Mouse (Mus musculus): ENCODE data around the gene Plcb4. TPM values are rescaled to one million over a fixed set of nuclear protein-coding genes. Genes with fewer than 3 reads are reported as not detected.
A peak's percentile ranks its signal among the peaks of the same experiment; 100 is the strongest.
"Not testable (repeated sequence)": the region's sequence is repeated elsewhere in the genome, so short reads cannot be mapped to it uniquely, and the experiment has no call there.

The Plcb4 gene
- total RNA-seq, 2 experiments from 2014 or later = 19.5 to 27.3 TPM

GRCm38 (mm10) chr2:135667496-135667895, 8.7 kb downstream of the Plcb4 start:
- no peak for DNase-seq
- intact Hi-C loops (cut with DNase I) = loop anchor here (10.0 kb wide), 1 partner anchor 257 kb away; no protein-coding TSS in a partner anchor

GRCm38 (mm10) chr2:135672459-135673104, 13.8 kb downstream of the Plcb4 start:
- intact Hi-C loops (cut with DNase I) = no loop called here

GRCm38 (mm10) chr2:135673649-135674048, 14.8 kb downstream of the Plcb4 start:
- intact Hi-C loops (cut with DNase I) = no loop called here

More at GRCm38 (mm10) chr2:135672459-135673104, 13.8 kb downstream of the Plcb4 start:
- DNase-seq = no peak

GRCm38 (mm10) chr2:135675284-135675683, 16.5 kb downstream of the Plcb4 start:
- no peak for DNase-seq
- intact Hi-C loops (cut with DNase I) = no loop called here

More at GRCm38 (mm10) chr2:135673649-135674048, 14.8 kb downstream of the Plcb4 start:
- DNase-seq = no peak

- DNase-seq = no peak
- intact Hi-C loops (cut with DNase I) = no loop called here
Measured at GRCm38 (mm10) chr2:135676978-135677501, 18.2 kb downstream of the Plcb4 start.

- DNase-seq = no peak
- intact Hi-C loops (cut with DNase I) = no loop called here
Measured at GRCm38 (mm10) chr2:135677601-135678000, 18.8 kb downstream of the Plcb4 start.

GRCm38 (mm10) chr2:135680001-135680400, 21.2 kb downstream of the Plcb4 start:
- intact Hi-C loops (cut with DNase I) = no loop called here
- no peak for DNase-seq

GRCm38 (mm10) chr2:135680406-135681134, 21.8 kb downstream of the Plcb4 start:
- intact Hi-C loops (cut with DNase I) = no loop called here
- no peak for DNase-seq

- intact Hi-C loops (cut with DNase I) = no loop called here
- DNase-seq = no peak
Measured at GRCm38 (mm10) chr2:135683684-135684440, 25.1 kb downstream of the Plcb4 start.

GRCm38 (mm10) chr2:135686692-135687091, 27.9 kb downstream of the Plcb4 start:
- intact Hi-C loops (cut with DNase I) = no loop called here

GRCm38 (mm10) chr2:135687585-135687984, 28.8 kb downstream of the Plcb4 start:
- DNase-seq = no peak
- intact Hi-C loops (cut with DNase I) = no loop called here

More at GRCm38 (mm10) chr2:135686692-135687091, 27.9 kb downstream of the Plcb4 start:
- DNase-seq = no peak

GRCm38 (mm10) chr2:135692568-135693488, 34.0 kb downstream of the Plcb4 start:
- peak; percentile 39 to 41 for DNase-seq
- intact Hi-C loops (cut with DNase I) = no loop called here

GRCm38 (mm10) chr2:135700686-135701413, 42.0 kb downstream of the Plcb4 start:
- intact Hi-C loops (cut with DNase I) = no loop called here
- no peak for DNase-seq

- DNase-seq = no peak
- intact Hi-C loops (cut with DNase I) = no loop called here
Measured at GRCm38 (mm10) chr2:135704673-135705072, 45.9 kb downstream of the Plcb4 start.

GRCm38 (mm10) chr2:135707305-135707704, 48.5 kb downstream of the Plcb4 start:
- intact Hi-C loops (cut with DNase I) = no loop called here
- DNase-seq = no peak

- DNase-seq = no peak
- intact Hi-C loops (cut with DNase I) = no loop called here
Measured at GRCm38 (mm10) chr2:135708386-135708785, 49.6 kb downstream of the Plcb4 start.

GRCm38 (mm10) chr2:135708796-135709195, 50.0 kb downstream of the Plcb4 start:
- intact Hi-C loops (cut with DNase I) = no loop called here
- DNase-seq = no peak

GRCm38 (mm10) chr2:135709736-135710135, 50.9 kb downstream of the Plcb4 start:
- DNase-seq; intact Hi-C loops (cut with DNase I): not testable (repeated sequence)
